Mouse (Mus musculus) liver, embryonic 14.5 days (tissue): ENCODE measurements around the gene Aagab. TPM values are rescaled to one million over a fixed set of nuclear protein-coding genes. Genes with fewer than 3 reads are reported as not detected.

Experiments
- ATAC-seq: fragments of 200-750 bp; cut with Nextera tagmentation; 2 replicates; pipeline ENCODE4 v1.8.0; 2017; ENCODE audit warnings: moderate number of reproducible peaks, mild to moderate bottlenecking, moderate library complexity; ENCODE audit not compliant: insufficient read depth
- DNase-seq, 3 experiments: peaks; one replicate each; pipeline ENCODE4 v3.0.0-alpha.2; 2012 to 2013; ENCODE audit warnings: low read depth in 3 of 3, low spot score in 3 of 3
- H3K27ac ChIP-seq: fragments of 300-500 bp; sonication (generic); 2 replicates; pipeline ENCODE4 v1.5.1; 2014; ENCODE audit warnings: moderate library complexity, mild to moderate bottlenecking, control low read depth, inconsistent platforms
- H3K27me3 ChIP-seq: fragments of 300-500 bp; sonication (generic); 2 replicates; pipeline ENCODE4 v1.6.1; 2014; ENCODE audit warnings: mild to moderate bottlenecking, low read length, moderate library complexity; ENCODE audit not compliant: control insufficient read depth, insufficient read depth
- H3K36me3 ChIP-seq: fragments of 300-500 bp; sonication (generic); replicated peaks from 2 replicates; pipeline ENCODE4 v1.6.1; 2014; ENCODE audit warnings: low read depth; ENCODE audit not compliant: control insufficient read depth, insufficient read depth
- H3K4me1 ChIP-seq, 2 experiments: fragments of 200-500 bp in 1 of 2; fragments of 300-500 bp in 1 of 2; sonication (generic) in 1 of 2; replicated peaks; 2 replicates each; pipeline ENCODE4 v1.6.1; 2012 to 2014; ENCODE audit warnings: antibody characterized with exemption in 1 of 2, inconsistent platforms in 1 of 2, low read length in 1 of 2; ENCODE audit not compliant: control insufficient read depth in 2 of 2, insufficient read depth in 2 of 2
- H3K4me2 ChIP-seq: fragments of 300-500 bp; sonication (generic); 2 replicates; pipeline ENCODE4 v1.6.1; 2014; ENCODE audit warnings: low read depth, mild to moderate bottlenecking, control low read depth, moderate library complexity
- H3K4me3 ChIP-seq, 2 experiments: fragments of 200-500 bp in 1 of 2; fragments of 300-500 bp in 1 of 2; sonication (generic) in 1 of 2; 2 replicates each; pipeline ENCODE4 v1.5.1; 2012 to 2014; ENCODE audit warnings: low read depth in 2 of 2, low read length in 2 of 2, mild to moderate bottlenecking in 2 of 2, control low read depth in 1 of 2, inconsistent platforms in 1 of 2, moderate library complexity in 1 of 2; ENCODE audit not compliant: insufficient read depth in 1 of 2
- H3K9ac ChIP-seq: fragments of 300-500 bp; sonication (generic); replicated peaks from 2 replicates; pipeline ENCODE4 v1.6.1; 2014; ENCODE audit warnings: mild to moderate bottlenecking, control low read depth, moderate library complexity
- H3K9me3 ChIP-seq: fragments of 300-500 bp; sonication (generic); 2 replicates; pipeline ENCODE4 v1.6.1; 2016; ENCODE audit warnings: low read length, mixed read lengths; ENCODE audit not compliant: control insufficient read depth
- CTCF ChIP-seq: IDR thresholded peaks from 2 replicates; pipeline ENCODE4 v1.5.1; 2016; ENCODE audit warnings: antibody characterized with exemption, low read depth, control low read depth
- EP300 ChIP-seq: IDR thresholded peaks from 2 replicates; pipeline ENCODE4 v1.6.1; 2016; ENCODE audit warnings: antibody characterized with exemption, low read depth
- WGBS: fragments of 180-500 bp; shearing (Covaris S2); extraction: QIAGEN DNeasy Blood & Tissue Kit; methylation state at CpG from one replicate; pipeline ENCODE4 v1.1.7; 2014; ENCODE audit not compliant: insufficient replicate concordance; 5-methylcytosine and 5-hydroxymethylcytosine counted together
- polyA plus RNA-seq, 2 experiments: library from polyadenylated mRNA; depleted of rRNA in 1 of 2; stranded (reverse) in 1 of 2; unstranded in 1 of 2; fragments of >200 nt; fragmentation: Nextera tagmentation in 1 of 2; extraction: Ambion mirVana in 1 of 2; gene quantifications; 2 replicates each; pipeline versions ENCODE4 v1.2.1 to v1.2.3; 2012 to 2014

The Aagab gene
- polyA plus RNA-seq, 2 experiments, result 6.9 to 15.0 TPM

DNA sequence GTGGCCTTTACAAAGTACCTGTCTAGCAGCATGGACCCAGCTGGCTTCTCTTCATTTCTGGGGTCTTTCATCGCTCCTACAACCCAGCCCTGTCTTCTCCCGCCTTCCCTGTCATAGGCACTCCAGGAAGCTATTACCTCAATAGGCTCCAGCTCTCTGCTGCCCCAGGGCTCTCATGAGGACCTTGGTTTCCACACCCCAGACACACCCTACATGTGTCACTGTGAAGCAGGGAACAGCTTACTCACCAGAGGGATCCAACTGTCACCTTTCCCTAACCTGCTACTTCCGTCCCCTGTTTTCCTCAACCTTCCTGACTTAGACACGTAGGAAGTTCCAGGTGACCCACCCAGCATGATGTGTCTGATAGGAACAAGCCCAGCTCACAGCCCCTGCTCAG is 57.6 kb downstream of the Aagab start:
- DNase-seq (no peak), ATAC-seq (no peak)
- TF ChIP-seq EP300 (no peak), CTCF (no peak)
- Histone ChIP-seq H3K4me1 (no peaks in the 10 kb centered on the region), H3K9me3 (no peaks in the 10 kb centered on the region), H3K27me3 (no peaks in the 10 kb centered on the region), H3K4me3 (no peak overlapping the region), H3K27ac (no peak overlapping the region), H3K36me3 (no peaks in the 10 kb centered on the region; the same call in 1 of the 2 replicates), H3K9ac (no peak overlapping the region), H3K4me2 (no peak overlapping the region)
- 88% methylated on average over 4 of the region's 4 CpGs for WGBS

DNA sequence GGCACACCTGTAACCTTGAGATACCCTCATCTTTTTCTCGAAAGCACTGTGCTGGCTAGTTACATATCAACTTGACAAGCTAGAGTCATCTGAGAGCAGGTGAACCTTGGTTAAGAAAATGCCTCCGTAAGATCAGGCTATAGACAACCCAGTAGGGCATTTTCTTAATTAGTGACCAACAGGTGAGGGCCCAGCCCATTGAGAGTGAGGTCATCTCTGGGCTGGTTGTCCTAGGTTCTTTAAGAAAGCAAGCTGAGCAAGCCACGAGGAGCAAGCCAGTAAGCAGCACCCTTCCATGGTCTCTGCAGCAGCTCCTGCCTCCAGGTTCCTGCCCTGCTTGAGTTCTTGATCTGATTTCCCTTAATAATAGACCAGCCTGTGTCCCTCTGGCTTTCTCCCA is 58.2 kb downstream of the Aagab start:
- Histone ChIP-seq H3K4me2 (no peak overlapping the region), H3K9ac (no peak overlapping the region), H3K27me3 (no peaks in the 10 kb centered on the region), H3K36me3 (no peaks in the 10 kb centered on the region; the same call in 1 of the 2 replicates), H3K4me1 (no peaks in the 10 kb centered on the region), H3K4me3 (no peak overlapping the region), H3K27ac (no peak overlapping the region), H3K9me3 (no peaks in the 10 kb centered on the region)
- 75% methylated on average over 3 of the region's 3 CpGs for WGBS
- no peak for TF ChIP-seq EP300
- TF ChIP-seq CTCF, result no peak
- DNase-seq (no peak), ATAC-seq (no peak)

GRCm38 (mm10) chr9:63662759-63663158 is 60.3 kb downstream of the Aagab start:
- no peak overlapping the region for H3K4me3 ChIP-seq
- no peaks in the 10 kb centered on the region for H3K9me3 ChIP-seq
- H3K4me2 ChIP-seq, result no peak overlapping the region
- WGBS, result 54% methylated on average over 7 of the region's 7 CpGs
- ATAC-seq, result no peak
- H3K27ac ChIP-seq, result no peak overlapping the region
- DNase-seq, result no peak
- no peaks in the 10 kb centered on the region; the same call in 1 of the 2 replicates for H3K36me3 ChIP-seq
- H3K9ac ChIP-seq, result no peak overlapping the region
- no peaks in the 10 kb centered on the region for H3K4me1 ChIP-seq
- TF ChIP-seq CTCF, result no peak
- no peak for TF ChIP-seq EP300
- H3K27me3 ChIP-seq, result no peaks in the 10 kb centered on the region

GRCm38 (mm10) chr9:63663222-63663621 is 60.8 kb downstream of the Aagab start:
- DNase-seq, result no peak

GRCm38 (mm10) chr9:63664300-63664745 is 61.9 kb downstream of the Aagab start:
- WGBS, result 31% methylated on average over 2 of the region's 2 CpGs

More at GRCm38 (mm10) chr9:63663222-63663621, 60.8 kb downstream of the Aagab start:
- no peaks in the 10 kb centered on the region for H3K27me3 ChIP-seq
- 65% methylated on average over 10 of the region's 10 CpGs for WGBS
- no peak overlapping the region for H3K9ac ChIP-seq
- no peaks in the 10 kb centered on the region; the same call in 1 of the 2 replicates for H3K36me3 ChIP-seq
- no peaks in the 10 kb centered on the region for H3K4me1 ChIP-seq
- H3K4me3 ChIP-seq, result no peak overlapping the region
- ATAC-seq, result no peak
- TF ChIP-seq CTCF (no peak), EP300 (no peak)
- no peak overlapping the region for H3K27ac ChIP-seq
- H3K9me3 ChIP-seq, result no peaks in the 10 kb centered on the region
- H3K4me2 ChIP-seq, result no peak overlapping the region

More at GRCm38 (mm10) chr9:63664300-63664745, 61.9 kb downstream of the Aagab start:
- H3K9me3 ChIP-seq, result no peaks in the 10 kb centered on the region
- ATAC-seq, result no peak
- H3K4me2 ChIP-seq, result no peak overlapping the region
- H3K27me3 ChIP-seq, result no peaks in the 10 kb centered on the region
- TF ChIP-seq EP300 (no peak), CTCF (no peak)
- no peak overlapping the region for H3K9ac ChIP-seq
- DNase-seq, result no peak
- 0 out of 4 replicates have a peak, but pooled peaks cover 0 to 4% of the 10 kb centered on the region in 2 experiments for H3K4me1 ChIP-seq
- H3K36me3 ChIP-seq, result no peaks in the 10 kb centered on the region; the same call in 1 of the 2 replicates
- H3K4me3 ChIP-seq, result no peak overlapping the region
- H3K27ac ChIP-seq, result no peak overlapping the region
